Mouse (Mus musculus) megakaryocyte, adult 5-6 weeks (primary cell): ENCODE results near the gene Igfbp4. TPM values are rescaled to one million over a fixed set of nuclear protein-coding genes. Genes with fewer than 3 reads are reported as not detected.

Experiments
- total RNA-seq, 2 experiments: library from RNA; stranded (forward) in 1 of 2; stranded (reverse) in 1 of 2; fragments of 153-499, 151-499 nt in 1 of 2; fragments of 221-1000, 200-1000 nt in 1 of 2; gene quantifications; 2 replicates each; pipeline versions ENCODE4 v1.2.3 to v1.2.4; 2015 to 2017

Igfbp4 gene
- total RNA-seq, 2 experiments from 2014 or later, result 17.3 to 31.3 TPM

Other genes starting within 250 kb of the Igfbp4 start
- 73.7 and 74.9 TPM in 2 replicates for gene Msl1, start 245.7 kb upstream of the Igfbp4 start, total RNA-seq (2015)
- gene Msl1, start 245.7 kb upstream of the Igfbp4 start, total RNA-seq (2017), result 111 and 119 TPM in 2 replicates
- 35.6 and 39.9 TPM in 2 replicates for gene Casc3, start 236.3 kb upstream of the Igfbp4 start, total RNA-seq (2015)
- gene Casc3, start 236.3 kb upstream of the Igfbp4 start, total RNA-seq (2017), result 32.1 and 33.2 TPM in 2 replicates
- gene Rapgefl1, start 204.5 kb upstream of the Igfbp4 start, total RNA-seq (2015), result 0.25 and 0.49 TPM in 2 replicates
- 0.51 TPM in 1 of 2 replicates, not detected in the other for gene Rapgefl1, start 204.5 kb upstream of the Igfbp4 start, total RNA-seq (2017)
- gene Wipf2, start 177.6 kb upstream of the Igfbp4 start, total RNA-seq (2015), result 25.9 and 26.6 TPM in 2 replicates
- 4.9 and 7.0 TPM in 2 replicates for gene Wipf2, start 177.6 kb upstream of the Igfbp4 start, total RNA-seq (2017)
- 26.4 and 31.3 TPM in 2 replicates for gene Cdc6, start 133.4 kb upstream of the Igfbp4 start, total RNA-seq (2015)
- gene Cdc6, start 133.4 kb upstream of the Igfbp4 start, total RNA-seq (2017), result 26.5 and 27.5 TPM in 2 replicates
- gene Rara, start 113.4 kb upstream of the Igfbp4 start, total RNA-seq (2015), result 124 and 125 TPM in 2 replicates
- gene Rara, start 113.4 kb upstream of the Igfbp4 start, total RNA-seq (2017), result 38.8 and 43.3 TPM in 2 replicates
- gene Gjd3, start 58.2 kb upstream of the Igfbp4 start, total RNA-seq (2015), result not detected in 2 replicates
- gene Gjd3, start 58.2 kb upstream of the Igfbp4 start, total RNA-seq (2017), result not detected in 2 replicates
- gene Top2a, start 17.1 kb upstream of the Igfbp4 start, total RNA-seq (2015), result 299 and 310 TPM in 2 replicates
- 694 and 703 TPM in 2 replicates for gene Top2a, start 17.1 kb upstream of the Igfbp4 start, total RNA-seq (2017)
- gene Tns4, start 48.1 kb downstream of the Igfbp4 start, total RNA-seq (2015), result 7.4 and 8.6 TPM in 2 replicates
- 4.1 and 4.6 TPM in 2 replicates for gene Tns4, start 48.1 kb downstream of the Igfbp4 start, total RNA-seq (2017)
- 0.39 and 0.45 TPM in 2 replicates for gene Ccr7, start 113.8 kb downstream of the Igfbp4 start, total RNA-seq (2015)
- gene Ccr7, start 113.8 kb downstream of the Igfbp4 start, total RNA-seq (2017), result 0.18 TPM in 1 of 2 replicates, not detected in the other
- gene Smarce1, start 189.8 kb downstream of the Igfbp4 start, total RNA-seq (2015), result 59.4 and 72.9 TPM in 2 replicates
- gene Smarce1, start 189.8 kb downstream of the Igfbp4 start, total RNA-seq (2017), result 177 and 179 TPM in 2 replicates
- gene Krt222, start 202.8 kb downstream of the Igfbp4 start, total RNA-seq (2015), result not detected in 2 replicates
- not detected in 2 replicates for gene Krt222, start 202.8 kb downstream of the Igfbp4 start, total RNA-seq (2017)
- not detected in 2 replicates for gene Krt24, start 244.0 kb downstream of the Igfbp4 start, total RNA-seq (2015)
- gene Krt24, start 244.0 kb downstream of the Igfbp4 start, total RNA-seq (2017), result not detected in 2 replicates